Mouse (Mus musculus): ENCODE results near the gene Myo9a. TPM values are rescaled to one million over a fixed set of nuclear protein-coding genes. Genes with fewer than 3 reads are reported as not detected.
"Not testable (repeated sequence)": the region's sequence is repeated elsewhere in the genome, so short reads cannot be mapped to it uniquely, and the experiment has no call there.

Gene Myo9a
- polyA plus RNA-seq, 1 experiment = 4.1 TPM

DNA sequence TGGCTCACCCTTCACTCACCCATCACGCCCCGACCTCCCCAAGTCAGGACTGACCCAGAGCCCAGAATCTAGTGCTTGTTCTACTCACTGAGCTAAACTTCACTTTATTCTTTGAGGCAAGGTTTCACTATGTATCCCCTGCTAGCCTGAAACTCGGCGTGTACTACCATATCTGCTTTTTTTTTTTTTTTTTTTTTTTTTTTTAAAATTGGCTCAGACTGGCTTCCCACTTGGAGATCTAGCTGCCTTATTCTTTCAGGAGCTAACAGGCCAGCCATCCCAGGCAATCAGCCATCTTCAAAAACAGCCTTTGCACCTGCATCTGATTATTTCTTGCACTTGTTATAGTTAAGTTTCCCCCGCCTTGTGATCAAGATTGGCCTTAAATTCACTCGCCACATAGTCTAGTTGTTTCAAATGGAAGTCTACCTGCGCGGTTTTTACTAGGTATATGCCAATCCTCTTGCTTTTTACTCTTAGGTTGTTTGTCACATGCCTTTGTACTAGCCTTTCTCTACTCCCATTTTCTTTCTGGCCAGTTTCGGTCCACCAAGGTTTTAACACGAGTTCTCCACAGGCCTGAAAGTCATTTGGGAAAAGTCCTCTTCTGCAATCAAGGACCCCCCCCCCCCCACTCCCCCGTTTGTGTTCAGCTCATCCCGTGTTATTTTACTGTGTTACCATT lies 973 bp upstream of the Myo9a start:
- no peak overlapping the region for H3K27ac ChIP-seq (ENCODE audit: control insufficient read depth, insufficient read depth, low read length)
- WGBS = 36% methylated on average over 12 of the region's 12 CpGs
- TF ChIP-seq CTCF (IDR thresholded peaks at IDR 0.05; ENCODE audit: borderline replicate concordance, control insufficient read depth, extremely low read depth, insufficient read depth, low read length, poor library complexity) (no peak), POLR2A (IDR thresholded peaks at IDR 0.05; ENCODE audit: control insufficient read depth, extremely low read depth, insufficient read depth, low read length, poor library complexity) (no peak)
- no peaks in the 10 kb centered on the region for H3K27me3 ChIP-seq (ENCODE audit: control insufficient read depth, insufficient read depth, low read length)
- H3K4me1 ChIP-seq (replicated peaks; ENCODE audit: control insufficient read depth, insufficient read depth, low read length) = peaks cover 6% of the 10 kb centered on the region
- DNase-seq = no peak
- no peaks in the 10 kb centered on the region for H3K36me3 ChIP-seq (ENCODE audit: control insufficient read depth, insufficient read depth, low read length)
- peak overlapping the region; percentile 47; the same call in 1 of the 2 replicates for H3K4me3 ChIP-seq (ENCODE audit: control insufficient read depth, insufficient read depth, low read length)

DNA sequence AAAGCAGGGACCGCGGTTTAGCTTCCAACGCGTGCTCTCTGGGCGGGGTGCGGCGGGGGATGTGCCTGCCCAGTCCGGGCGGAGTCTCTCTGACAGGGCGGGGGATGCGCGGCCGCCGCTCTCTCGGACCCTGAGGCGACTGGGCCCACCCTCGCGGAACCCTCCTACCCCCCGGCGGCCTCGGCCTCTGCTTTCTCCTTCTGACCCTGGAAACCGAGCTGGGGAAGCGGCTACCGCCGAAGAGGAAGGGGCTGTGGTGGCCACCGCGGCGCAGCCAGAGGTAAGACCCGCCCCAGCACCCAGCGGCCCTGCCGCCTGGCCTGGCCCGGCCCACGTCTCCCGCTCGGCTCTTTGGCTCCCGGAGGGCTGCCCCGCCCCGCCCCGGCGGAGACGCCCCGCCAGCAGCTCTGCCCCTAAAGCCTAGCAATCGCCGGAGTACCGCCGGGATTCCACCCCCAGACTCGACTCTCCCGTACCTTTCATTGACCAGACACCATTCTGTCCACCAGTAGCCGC lies 428 bp downstream of the Myo9a start:
- Histone ChIP-seq H3K4me1 (replicated peaks; ENCODE audit: control insufficient read depth, insufficient read depth, low read length) (peaks cover 6% of the 10 kb centered on the region), H3K27me3 (ENCODE audit: control insufficient read depth, insufficient read depth, low read length) (no peaks in the 10 kb centered on the region), H3K4me3 (ENCODE audit: control insufficient read depth, insufficient read depth, low read length) (peak overlapping the region; percentile 77), H3K27ac (ENCODE audit: control insufficient read depth, insufficient read depth, low read length) (no peak overlapping the region), H3K36me3 (ENCODE audit: control insufficient read depth, insufficient read depth, low read length) (no peaks in the 10 kb centered on the region)
- TF ChIP-seq CTCF (IDR thresholded peaks at IDR 0.05; ENCODE audit: borderline replicate concordance, control insufficient read depth, extremely low read depth, insufficient read depth, low read length, poor library complexity) (no peak), POLR2A (IDR thresholded peaks at IDR 0.05; ENCODE audit: control insufficient read depth, extremely low read depth, insufficient read depth, low read length, poor library complexity) (no peak)
- DNase-seq = peak; percentile 79
- WGBS = 2% methylated on average over 41 of the region's 49 CpGs

DNA sequence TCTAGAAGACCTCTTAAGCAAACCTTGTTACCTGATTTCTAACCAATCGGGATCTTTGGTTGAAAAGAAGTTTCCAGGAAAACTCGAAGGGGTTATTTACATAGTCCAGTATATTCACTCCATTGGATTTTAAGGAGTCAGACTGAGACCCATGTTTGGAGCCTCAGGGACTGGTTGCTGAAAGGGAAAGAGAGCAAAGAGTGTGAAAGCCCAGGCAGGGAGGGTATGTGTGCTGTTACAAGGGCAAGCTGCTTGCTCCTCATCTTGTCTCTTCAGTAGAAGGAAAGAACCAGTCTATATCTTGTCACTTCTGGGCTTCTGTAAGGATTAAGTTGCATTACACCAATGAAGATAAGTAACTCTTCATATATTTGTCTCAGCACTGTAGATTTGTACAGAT lies 1.3 kb downstream of the Myo9a start:
- Histone ChIP-seq H3K27me3 (ENCODE audit: control insufficient read depth, insufficient read depth, low read length) (no peaks in the 10 kb centered on the region), H3K36me3 (ENCODE audit: control insufficient read depth, insufficient read depth, low read length) (no peaks in the 10 kb centered on the region), H3K4me1 (replicated peaks; ENCODE audit: control insufficient read depth, insufficient read depth, low read length) (peaks cover 6% of the 10 kb centered on the region), H3K4me3 (ENCODE audit: control insufficient read depth, insufficient read depth, low read length) (0 out of 2 replicates have a peak overlapping the region, but pooled peaks have one; percentile 77), H3K27ac (ENCODE audit: control insufficient read depth, insufficient read depth, low read length) (no peak overlapping the region)
- no peak for TF ChIP-seq POLR2A (IDR thresholded peaks at IDR 0.05; ENCODE audit: control insufficient read depth, extremely low read depth, insufficient read depth, low read length, poor library complexity)
- DNase-seq = no peak
- WGBS = 4% methylated on average over 2 of the region's 2 CpGs

DNA sequence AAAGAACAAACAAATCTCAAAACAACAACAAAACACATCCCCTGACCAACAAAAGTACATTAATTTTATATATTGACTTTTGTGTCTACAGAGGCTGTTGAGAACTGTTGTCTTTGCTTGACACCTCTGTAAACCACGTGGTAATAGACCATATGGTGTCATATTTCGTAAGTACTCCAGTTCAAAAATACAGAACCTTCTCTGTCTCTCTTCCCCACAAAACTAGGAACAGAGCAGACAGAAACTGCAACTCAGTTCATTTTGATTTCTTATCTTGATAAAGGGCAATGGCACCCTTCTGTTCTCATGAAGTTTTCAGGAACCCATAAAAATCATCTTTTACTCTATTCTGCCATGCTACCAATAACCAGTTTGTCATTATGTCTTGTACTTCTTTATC lies 4.5 kb downstream of the Myo9a start:
- WGBS = 44% methylated on average over 2 of the region's 2 CpGs
- no peak overlapping the region for H3K27ac ChIP-seq (ENCODE audit: control insufficient read depth, insufficient read depth, low read length)
- no peak overlapping the region for H3K4me3 ChIP-seq (ENCODE audit: control insufficient read depth, insufficient read depth, low read length)
- peaks cover 3% of the 10 kb centered on the region; the same call in 1 of the 2 replicates for H3K4me1 ChIP-seq (replicated peaks; ENCODE audit: control insufficient read depth, insufficient read depth, low read length)
- no peak for DNase-seq
- H3K36me3 ChIP-seq (ENCODE audit: control insufficient read depth, insufficient read depth, low read length) = no peaks in the 10 kb centered on the region
- H3K27me3 ChIP-seq (ENCODE audit: control insufficient read depth, insufficient read depth, low read length) = no peaks in the 10 kb centered on the region
- TF ChIP-seq POLR2A (IDR thresholded peaks at IDR 0.05; ENCODE audit: control insufficient read depth, extremely low read depth, insufficient read depth, low read length, poor library complexity) (no peak), CTCF (IDR thresholded peaks at IDR 0.05; ENCODE audit: borderline replicate concordance, control insufficient read depth, extremely low read depth, insufficient read depth, low read length, poor library complexity) (no peak)

DNA sequence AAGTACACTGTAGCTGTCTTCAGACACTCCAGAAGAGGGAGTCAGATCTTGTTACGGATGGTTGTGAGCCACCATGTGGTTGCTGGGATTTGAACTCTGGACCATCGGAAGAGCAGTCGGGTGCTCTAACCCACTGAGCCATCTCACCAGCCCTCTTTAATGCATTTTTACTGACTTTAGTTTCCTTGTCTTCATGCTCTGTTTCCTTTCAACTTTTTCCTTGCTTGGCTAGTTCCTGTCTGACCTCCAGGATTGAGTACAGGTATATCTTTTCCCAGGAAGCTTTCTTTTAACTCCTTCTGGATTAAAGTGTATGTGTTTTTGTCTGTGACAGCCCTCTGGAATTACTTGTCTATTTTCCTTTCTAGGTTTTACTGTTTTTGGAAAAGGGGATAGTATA lies 6.3 kb downstream of the Myo9a start:
- 96% methylated on average over 3 of the region's 3 CpGs for WGBS
- H3K36me3 ChIP-seq (ENCODE audit: control insufficient read depth, insufficient read depth, low read length); DNase-seq: not testable (repeated sequence)

DNA sequence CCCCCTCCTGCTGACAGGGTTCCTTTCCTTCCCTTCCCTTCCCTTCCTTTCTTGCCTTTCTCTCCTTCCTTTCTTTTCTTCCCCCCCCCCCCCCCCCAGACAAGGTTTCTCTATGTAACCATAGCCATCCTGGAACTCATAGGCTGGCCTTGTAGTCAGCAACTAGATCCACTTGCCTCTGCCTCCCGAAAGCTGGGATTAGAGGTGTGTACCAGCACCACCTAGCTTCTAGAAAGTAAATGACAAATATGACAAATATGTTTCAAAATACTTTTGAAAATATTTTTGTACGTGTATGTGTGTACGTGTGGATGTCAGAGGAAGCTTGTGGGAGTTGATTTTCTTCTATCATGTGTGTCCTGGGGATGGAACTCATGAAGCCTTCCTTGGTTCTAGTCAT lies 9.8 kb downstream of the Myo9a start:
- TF ChIP-seq CTCF (IDR thresholded peaks at IDR 0.05; ENCODE audit: borderline replicate concordance, control insufficient read depth, extremely low read depth, insufficient read depth, low read length, poor library complexity) = no peak
- no peak for TF ChIP-seq POLR2A (IDR thresholded peaks at IDR 0.05; ENCODE audit: control insufficient read depth, extremely low read depth, insufficient read depth, low read length, poor library complexity)
- H3K4me1 ChIP-seq (replicated peaks; ENCODE audit: control insufficient read depth, insufficient read depth, low read length) = no peaks in the 10 kb centered on the region
- H3K27ac ChIP-seq (ENCODE audit: control insufficient read depth, insufficient read depth, low read length) = no peak overlapping the region
- H3K27me3 ChIP-seq (ENCODE audit: control insufficient read depth, insufficient read depth, low read length) = no peaks in the 10 kb centered on the region
- H3K36me3 ChIP-seq (ENCODE audit: control insufficient read depth, insufficient read depth, low read length) = no peaks in the 10 kb centered on the region
- no peak for DNase-seq
- 25% methylated on average over 3 of the region's 3 CpGs for whole genome bisulfite sequencing
- H3K4me3 ChIP-seq (ENCODE audit: control insufficient read depth, insufficient read depth, low read length) = no peak overlapping the region

More for the DNA sequence above, 6.3 kb downstream of the Myo9a start:
- H3K4me1 ChIP-seq (replicated peaks; ENCODE audit: control insufficient read depth, insufficient read depth, low read length); H3K4me3 ChIP-seq (ENCODE audit: control insufficient read depth, insufficient read depth, low read length); H3K27ac ChIP-seq (ENCODE audit: control insufficient read depth, insufficient read depth, low read length); H3K27me3 ChIP-seq (ENCODE audit: control insufficient read depth, insufficient read depth, low read length): not testable (repeated sequence)

DNA sequence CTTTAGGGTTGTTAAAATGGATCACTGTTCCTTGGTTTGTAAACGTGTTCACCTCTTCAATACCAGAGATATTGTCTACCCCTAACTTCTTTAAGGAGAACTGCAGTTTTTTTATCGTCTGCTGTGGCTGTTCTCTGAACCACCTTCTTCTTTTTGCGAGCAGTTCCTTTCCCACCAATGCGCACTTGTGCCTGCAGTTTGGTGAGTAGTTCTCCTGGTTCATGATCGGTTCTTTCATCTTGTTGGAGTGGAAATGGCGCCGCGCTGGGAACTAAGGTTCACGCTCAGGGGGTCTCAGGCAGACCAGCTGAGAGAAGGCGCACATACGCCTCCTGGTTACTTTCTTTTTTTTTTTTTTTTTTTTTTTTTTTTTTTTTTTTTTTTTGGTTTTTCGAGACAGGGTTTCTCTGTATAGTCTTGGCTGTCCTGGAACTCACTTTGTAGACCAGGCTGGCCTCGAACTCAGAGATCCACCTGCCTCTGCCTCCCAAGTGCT lies 16.3 kb downstream of the Myo9a start:
- H3K4me1 ChIP-seq (replicated peaks; ENCODE audit: control insufficient read depth, insufficient read depth, low read length); H3K27ac ChIP-seq (ENCODE audit: control insufficient read depth, insufficient read depth, low read length); H3K27me3 ChIP-seq (ENCODE audit: control insufficient read depth, insufficient read depth, low read length); DNase-seq; H3K36me3 ChIP-seq (ENCODE audit: control insufficient read depth, insufficient read depth, low read length); H3K4me3 ChIP-seq (ENCODE audit: control insufficient read depth, insufficient read depth, low read length): not testable (repeated sequence)
- whole genome bisulfite sequencing = 91% methylated on average over 12 of the region's 13 CpGs

DNA sequence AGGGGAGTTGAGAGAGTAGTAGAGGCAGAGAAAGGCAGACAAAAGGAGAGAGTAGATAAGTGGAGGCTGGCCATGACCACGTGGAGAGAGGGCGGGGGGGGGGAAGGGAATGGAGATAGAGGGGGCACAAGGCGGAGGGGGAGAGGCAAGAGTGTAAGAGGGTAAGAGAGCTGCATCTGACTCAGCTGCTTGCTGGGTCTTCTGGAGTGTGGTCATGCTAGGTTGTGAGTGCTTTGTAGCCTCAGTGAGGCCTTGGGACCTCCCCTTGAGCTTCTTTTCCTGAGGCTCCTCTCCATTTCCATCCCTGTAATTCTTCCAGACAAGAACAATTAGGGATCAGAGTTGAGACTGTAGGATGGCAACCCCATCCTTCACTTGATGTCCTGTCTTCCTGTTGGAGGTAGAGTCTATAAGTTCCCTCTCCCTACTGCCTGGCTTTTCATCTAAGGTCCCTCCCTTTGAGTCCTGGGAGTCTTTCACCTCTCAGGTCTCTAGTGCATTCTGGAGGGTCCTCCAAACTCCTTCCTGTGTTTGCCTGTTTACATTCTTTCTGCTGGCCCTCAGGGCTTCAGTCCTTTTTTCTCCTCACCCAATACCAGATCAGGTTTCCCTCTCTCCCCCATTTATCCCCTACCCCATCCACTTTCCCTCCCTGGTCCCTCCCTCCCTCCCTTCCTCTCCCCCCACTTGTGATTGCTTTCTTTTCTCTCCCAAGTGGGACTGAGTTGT lies 55.5 kb downstream of the Myo9a start:
- not testable (repeated sequence) for H3K27me3 ChIP-seq (ENCODE audit: control insufficient read depth, insufficient read depth, low read length); H3K27ac ChIP-seq (ENCODE audit: control insufficient read depth, insufficient read depth, low read length); H3K36me3 ChIP-seq (ENCODE audit: control insufficient read depth, insufficient read depth, low read length); H3K4me3 ChIP-seq (ENCODE audit: control insufficient read depth, insufficient read depth, low read length); DNase-seq; H3K4me1 ChIP-seq (replicated peaks; ENCODE audit: control insufficient read depth, insufficient read depth, low read length)
- 86% methylated on average over 3 of the region's 3 CpGs for WGBS

All from thymus, adult 2 months (tissue).